Mouse (Mus musculus) ovary, adult 18-20 months (tissue): Measurements from ENCODE around the gene Mroh8.

Source experiments
- DNase-seq: peaks from one replicate; pipeline ENCODE4 v3.0.0; 2022; ENCODE audit warnings: low spot score, mixed read lengths

Mroh8 gene

DNA sequence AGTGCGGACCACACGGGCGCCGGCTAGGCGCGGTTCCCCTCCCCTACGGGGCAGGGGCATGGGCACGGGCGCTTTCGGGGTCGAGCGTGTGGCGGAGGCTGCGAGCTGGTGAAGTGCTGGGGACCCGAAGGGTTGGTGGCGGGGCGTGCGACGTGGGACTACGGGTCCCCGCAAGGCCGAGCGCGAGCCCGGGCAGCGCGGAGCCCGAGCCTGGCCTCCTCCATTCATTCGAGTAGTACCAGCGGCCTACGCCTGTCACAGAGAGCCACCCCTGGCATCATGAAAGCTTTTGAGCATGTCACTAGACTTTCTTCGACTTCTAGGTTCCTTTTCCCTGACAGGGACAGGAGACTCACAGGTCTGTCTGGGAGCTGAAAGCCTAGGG is at the start of gene Mroh8:
TSS of gene Mroh8 (minus strand) at position 134 of the 385 bp plus-strand sequence.
- no peak for DNase-seq

DNA sequence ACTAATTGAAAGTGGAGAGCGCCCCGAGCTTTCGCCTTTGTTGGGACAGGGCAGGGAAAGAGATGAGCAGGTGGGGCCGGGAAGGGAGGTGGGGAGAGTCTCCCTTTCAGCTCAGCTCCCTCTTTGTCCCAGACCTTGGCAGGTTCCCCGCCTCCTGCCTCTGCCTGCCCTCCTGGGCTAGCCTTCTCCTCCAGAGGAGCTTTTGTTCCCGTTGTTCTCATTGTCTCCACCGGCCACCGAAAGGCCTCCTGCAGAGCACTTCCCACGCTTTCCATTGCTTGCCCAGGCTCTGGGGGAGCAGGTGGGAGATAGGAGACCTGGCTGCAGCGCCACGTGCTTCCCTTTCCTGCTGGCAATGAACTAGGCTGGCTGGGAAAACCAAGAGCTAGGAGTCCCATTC is 49.2 kb upstream of the Mroh8 start:
- peak; percentile 50 for DNase-seq

DNA sequence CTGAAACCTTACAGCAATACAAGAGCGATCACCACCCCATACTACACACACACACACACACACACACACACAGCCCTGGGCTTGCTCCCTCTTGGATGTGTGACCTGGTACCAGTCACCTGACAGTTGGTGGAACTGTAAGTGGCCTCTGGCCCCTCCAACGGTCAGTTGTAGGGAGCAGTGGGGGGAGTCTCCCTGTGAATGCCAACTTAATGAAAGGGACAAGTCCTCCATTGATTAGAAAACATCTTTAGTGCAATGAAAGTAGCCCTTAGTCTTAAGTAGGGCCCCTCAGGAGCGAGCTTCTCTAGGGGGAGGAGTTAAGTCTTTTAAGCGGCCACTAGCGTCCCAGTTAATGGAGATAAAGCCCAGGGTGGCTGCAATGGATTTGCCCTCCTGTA is 48.8 kb upstream of the Mroh8 start:
- DNase-seq: no peak

DNA sequence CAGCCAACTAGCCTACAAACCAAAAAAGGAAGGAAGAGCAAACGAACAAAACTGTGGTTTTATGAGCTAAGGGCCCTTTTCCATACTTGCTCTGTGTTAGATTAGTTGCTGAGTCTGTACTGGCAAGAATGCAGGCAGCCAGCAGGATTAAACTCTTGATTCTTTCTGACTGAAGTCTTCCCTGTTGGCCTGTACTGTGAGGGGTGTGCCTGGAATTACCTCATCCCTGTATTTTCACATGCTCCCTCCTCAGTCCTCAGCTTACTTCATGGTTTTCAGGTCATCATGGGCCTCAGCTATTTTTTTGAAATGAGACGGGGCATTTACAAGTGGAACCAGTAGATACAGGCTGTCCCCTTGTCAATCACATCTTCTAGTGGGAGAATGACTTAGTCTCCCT is 45.9 kb upstream of the Mroh8 start:
- no peak for DNase-seq

DNA sequence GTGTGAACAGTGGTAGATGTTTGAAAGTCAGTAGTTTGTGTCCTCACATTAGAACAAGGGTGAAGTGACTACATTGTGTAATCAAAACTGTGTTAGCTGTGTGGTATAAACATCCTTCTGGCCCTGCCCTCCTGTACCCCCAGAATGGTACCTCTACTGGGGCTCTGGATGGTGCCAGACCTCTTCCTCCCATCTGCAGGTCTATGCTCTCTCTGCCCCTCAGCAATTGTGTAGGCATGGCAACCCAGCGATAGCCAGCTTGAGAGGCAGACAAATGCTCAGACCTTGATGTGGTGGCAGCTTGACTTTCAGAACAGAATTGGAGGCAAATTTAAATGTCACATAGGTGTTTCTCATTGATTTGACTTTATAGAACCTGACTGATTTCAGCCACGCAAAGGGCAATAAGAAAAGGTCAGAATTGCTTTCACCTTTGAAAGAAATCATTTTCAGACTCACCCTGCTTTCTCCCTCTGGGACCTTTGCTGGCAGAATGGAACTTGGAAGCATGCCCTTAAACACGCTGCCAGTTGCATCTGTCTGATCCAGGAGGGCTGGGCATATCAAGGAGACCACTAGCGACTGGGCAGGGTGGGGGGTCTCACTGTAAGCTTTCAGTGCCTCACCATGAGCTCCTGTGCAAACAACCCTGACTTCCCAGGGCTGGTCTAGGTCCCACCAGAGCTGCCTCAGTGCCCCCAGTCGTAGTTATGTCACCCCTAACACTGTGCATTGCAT is 42.8 kb upstream of the Mroh8 start:
- no peak for DNase-seq

DNA sequence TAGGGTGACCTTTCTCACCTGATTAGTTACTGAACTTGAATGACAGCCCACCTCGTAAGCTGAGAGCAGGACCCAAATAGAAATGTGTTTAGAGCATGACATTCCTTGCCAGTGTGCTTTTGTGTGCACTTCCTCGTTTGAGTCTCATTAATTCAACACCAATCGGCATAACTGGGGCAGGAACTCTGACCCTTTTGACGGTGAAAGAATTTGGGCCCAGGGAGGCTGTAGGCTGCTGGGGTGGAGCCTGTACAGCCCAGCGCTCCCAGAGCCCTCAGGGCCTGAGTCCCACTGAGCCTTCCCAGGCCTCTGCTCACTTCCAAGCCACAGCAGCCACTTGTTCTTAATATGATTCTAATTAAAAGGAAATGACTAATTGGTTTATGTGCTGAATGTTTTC is 41.5 kb upstream of the Mroh8 start:
- no peak for DNase-seq

DNA sequence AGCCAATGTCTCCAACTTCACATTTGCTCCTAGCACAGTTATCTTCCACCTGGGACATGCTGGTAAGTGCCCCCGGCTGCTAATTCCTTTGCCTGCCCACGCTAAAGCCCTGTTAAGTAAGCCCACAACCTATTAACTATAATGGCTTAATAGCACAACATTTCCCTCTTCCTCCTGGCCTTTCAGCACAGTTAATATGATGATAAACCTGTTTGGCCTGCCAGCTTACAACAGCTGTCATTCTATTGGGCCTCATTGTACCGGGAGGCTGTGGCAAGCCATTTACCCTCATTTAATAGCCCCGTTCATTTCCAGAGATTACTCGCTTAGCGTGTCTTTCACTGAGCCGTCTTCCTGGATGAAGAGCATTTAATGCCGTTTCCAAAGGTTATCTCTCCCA is 40.8 kb upstream of the Mroh8 start:
- no peak for DNase-seq

DNA sequence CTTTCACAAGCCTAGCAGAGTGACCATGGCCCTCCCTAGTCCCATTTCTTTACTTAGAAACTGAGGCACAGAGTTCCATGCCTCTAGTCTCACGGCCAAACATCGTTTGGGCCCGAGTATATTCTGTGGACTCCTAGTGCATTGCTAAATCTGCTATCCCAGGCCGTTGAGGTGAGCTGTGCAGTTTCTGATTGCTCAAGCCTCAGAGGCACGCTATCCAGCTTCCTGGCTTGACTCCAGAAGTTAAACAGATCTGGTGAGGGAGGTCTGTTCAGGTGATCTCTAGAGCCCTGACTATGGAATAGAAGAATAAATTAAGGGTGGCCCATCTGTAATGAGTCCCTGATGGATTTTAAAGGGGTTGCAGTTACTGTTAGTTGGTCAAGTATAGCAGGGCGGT is 37.9 kb upstream of the Mroh8 start:
- DNase-seq: no peak

DNA sequence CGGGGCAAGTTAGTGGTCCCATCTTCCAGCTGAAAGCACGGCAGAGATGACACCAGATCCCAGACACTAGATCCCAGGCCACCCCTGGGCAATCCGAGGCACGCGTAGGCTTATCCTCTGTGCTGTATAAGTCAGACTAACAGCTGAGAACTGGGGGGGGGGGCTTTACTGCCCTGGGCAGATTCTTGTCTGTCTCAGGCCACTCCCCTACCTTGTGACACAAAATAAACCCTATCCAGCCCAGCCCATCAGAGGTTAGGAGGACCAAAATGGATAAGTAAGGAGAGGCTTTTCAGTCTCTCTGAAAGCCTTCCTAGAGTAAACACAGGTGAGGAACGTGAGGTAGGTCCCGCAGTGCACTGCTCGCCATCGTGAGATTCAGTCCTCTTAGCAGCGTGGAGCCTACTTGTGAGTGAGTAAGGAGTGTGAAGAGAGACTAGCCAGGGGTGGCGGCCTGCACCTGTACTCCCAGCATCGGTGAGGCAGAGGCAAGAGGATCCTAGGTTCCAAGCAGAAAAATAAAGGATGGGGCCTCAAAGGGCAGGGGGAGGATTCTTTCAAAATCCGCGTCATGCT is 37.1 kb upstream of the Mroh8 start:
- DNase-seq: no peak

DNA sequence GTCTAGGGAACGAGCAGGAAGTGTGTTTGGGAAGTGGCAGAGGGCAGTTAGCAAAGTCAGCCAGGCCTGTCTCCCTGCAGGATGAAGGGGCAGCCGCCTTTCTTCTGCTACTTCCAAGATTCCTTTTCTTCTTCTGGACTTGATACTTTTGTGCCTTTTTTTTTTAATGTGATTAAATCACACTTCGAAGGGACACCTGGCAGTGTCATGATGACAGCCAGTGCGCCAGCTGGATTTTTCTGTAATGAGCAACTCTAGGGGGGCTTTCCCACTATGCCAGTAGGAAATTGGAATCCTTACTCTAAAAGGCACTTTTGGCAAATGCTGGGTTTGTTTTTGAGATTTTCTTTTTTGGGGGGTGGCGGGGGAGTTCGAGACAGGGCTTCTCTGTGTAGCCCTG is 36.1 kb upstream of the Mroh8 start:
- no peak for DNase-seq

DNA sequence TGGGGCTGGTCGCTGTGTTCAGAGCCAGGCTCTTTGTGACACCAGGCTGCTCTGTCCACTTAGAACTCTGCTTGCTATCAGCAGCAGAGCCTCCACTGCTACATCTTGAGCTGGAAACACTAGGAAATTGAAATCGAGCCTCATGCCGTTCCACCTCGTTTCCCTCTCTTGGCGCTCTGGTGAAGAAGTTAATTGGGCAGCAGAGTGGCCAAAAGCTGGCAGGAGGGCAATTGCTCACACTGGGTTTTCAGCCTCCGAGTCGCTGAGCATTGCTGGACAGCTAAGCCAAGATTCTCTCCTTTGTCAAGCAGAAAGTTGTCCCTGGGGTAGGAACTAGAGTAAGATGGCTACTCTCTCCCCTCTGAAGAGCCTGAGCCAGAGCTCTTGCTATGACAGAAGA is 35.0 kb upstream of the Mroh8 start:
- no peak for DNase-seq

DNA sequence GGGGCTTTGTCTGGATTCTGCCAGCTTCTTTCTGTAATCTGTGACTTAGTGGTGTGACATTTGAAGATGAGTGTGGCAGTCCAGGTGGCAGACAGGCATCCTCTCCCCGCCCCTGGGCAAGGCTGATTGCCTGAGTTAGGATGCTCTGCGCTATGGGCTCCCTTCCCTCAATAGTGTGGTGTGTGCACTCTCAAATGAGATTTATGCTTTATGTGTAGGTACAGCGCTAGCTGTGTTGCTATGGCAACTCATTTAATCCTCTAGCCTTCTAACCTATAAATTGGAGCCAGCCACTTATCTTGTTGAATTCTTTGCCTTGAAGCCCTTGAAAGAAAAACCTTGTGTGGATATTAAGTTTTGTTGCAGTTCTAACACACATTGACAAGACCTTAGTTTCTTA is 34.4 kb upstream of the Mroh8 start:
- no peak for DNase-seq

DNA sequence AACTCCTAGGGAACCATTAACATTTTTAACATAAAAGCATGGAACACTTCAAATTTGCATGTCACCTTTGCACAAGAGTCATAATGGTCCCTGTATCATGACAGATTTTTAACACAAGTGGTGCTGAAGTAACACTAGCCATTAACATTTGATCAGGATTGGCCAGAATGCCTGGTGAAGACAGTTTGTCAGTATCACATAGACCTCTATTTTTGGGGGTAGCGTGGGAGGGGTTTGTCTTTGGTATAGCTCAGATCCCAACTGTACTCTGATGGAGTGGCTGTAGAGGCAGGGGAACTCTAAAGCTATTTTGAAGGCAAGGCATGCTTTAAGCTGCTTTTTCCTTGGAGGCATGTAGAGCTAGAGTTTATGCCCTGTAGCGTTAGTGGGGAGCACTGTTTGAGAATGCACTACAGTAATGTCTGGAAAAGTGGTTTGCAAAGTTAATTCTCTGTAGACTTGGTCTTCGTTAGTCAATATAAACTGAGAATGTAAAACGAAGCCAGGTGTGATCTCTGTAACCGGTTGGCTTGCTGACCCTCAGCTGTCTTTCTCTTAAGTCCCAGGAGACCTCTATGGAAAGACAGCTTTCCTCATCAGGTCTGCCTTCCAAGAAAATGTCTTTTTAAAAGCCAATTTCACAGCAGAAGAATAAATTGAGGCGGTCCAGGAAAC is 31.8 kb upstream of the Mroh8 start:
- no peak for DNase-seq

DNA sequence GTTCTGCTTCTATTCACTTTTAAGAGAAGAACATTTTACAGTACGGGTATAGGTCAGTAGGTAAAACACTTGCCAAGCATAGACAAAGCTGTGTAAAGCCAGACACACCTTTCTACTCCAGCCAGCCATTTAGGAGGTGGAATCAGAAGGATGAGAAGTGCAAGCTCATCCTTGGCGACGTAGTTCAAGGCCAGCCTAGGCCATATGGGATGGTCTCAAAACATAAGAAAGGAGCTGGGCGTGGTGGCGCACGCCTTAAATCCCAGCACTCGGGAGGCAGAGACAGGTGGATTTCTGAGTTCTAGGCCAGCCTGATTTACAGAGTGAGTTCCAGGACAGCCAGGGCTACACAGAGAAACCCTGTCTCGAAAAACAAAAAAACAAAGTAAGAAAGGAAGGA is 30.3 kb upstream of the Mroh8 start:
- DNase-seq: no peak

DNA sequence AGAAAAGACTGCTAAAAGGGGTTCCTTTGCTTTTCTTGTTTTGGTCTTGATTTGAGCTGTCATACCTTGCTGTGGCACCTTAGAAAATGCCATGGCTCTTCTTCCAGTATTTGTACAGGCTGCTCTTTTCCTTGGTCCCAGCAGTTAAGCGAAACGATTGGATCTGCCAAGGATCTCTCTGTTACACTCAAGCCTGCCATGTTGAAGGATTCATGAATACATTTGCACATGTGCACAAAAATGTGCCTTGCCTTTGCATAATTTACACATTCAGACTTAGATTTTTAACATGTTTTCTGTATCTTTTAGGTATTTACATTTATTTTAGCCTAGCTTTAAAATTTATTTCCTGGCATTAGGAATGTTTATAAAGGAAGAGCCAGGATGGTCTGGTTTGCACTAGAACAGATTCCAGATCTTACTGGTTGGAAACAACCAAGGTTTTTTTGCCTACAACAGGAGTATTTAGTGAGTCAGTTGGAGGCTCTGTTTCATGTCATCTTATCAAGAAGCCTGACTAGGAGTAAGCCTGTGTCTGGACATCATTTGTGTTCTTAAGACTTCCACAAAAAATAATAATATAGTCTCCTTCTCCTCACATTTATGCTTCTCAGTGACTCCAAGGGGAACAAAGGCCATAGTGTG is 29.0 kb upstream of the Mroh8 start:
- no peak for DNase-seq

DNA sequence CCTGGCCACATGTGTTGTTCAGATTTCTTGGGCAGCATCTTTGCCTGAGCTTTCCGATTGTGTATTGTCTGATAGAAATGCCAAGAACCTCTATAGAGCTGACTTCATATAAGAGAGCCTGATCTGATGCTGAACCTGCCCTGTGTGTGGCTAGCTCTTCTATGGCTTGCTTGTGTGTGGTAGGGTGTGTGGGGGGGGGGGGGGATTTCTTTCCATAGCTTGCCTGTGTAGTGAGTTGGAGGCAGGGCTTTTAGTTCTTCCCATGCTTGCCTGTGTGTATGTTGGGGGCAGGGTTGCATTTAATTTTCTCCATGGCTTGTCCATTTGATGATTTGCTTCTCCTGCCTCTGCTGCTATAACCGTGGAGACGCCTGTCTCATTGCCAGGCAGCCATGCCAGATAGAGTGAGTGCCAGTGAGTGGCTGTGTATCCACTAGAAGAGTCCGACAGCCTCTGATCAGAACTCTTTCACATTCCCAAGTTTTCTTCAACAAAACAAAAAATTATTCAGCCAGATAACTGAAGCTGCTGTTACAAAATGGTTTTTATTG is 28.4 kb upstream of the Mroh8 start:
- no peak for DNase-seq

DNA sequence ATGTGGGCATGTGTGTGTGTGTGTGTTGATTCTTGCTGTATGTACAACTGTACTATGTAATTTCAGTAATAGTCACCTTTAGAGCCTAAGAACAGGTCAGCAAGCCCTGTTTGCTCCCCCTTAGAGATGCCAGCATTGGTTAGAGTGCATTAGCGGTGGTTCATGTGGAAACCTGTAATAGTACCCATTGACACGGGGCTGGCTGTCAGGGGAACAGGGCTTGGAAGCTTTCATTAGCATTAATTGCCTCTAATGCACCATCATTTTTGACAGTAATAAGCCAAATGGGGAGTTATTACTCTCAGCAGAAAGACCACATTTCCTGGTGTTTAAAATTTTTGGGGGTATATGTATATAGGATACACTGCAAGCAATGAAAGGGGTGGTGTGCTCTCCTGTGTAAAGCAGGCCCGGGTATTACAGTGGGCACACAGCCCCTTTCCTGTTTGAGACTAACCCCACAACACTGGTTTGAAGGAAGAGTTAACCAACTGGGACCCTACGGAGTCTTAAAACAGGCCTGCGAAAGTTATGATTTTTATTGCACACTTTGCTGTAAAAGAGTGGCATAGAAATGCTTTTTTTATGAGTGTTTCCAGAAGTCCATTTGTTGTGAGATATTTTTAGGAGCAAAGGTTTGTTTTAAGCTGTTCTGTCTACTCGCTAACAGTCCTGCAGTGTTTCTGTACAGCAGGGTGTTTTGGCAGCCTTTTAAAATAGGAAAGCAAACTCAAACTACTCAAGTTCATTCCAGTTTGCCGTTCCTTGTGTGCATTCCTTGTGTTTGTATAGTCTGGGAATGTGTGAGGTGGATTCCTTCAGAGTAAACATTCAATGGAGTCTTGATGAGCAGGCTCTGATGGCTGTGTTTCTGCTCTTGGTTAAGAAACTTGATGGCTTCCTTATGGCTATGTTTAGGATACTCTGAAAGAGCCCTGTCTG is 27.0 kb upstream of the Mroh8 start:
- no peak for DNase-seq

DNA sequence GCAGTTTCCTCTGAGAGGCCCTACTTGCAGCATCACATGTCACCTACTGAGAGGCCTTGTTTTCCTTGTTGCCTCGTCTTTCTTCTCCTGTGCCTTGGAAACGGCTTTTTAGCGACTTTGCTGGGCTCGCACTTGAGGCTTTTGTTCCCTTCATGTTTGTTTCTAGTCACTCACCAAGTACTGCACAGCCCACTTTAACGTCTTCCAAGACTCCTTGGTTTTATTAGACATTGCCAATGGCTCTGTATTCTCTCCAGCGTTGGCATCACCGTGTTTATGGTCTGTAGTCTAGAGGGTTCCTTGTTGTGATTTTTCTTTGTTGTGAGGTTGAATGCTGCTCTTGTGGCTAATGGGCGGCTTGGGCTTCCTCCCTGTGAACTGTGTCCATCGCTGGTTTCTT is 23.7 kb upstream of the Mroh8 start:
- no peak for DNase-seq

DNA sequence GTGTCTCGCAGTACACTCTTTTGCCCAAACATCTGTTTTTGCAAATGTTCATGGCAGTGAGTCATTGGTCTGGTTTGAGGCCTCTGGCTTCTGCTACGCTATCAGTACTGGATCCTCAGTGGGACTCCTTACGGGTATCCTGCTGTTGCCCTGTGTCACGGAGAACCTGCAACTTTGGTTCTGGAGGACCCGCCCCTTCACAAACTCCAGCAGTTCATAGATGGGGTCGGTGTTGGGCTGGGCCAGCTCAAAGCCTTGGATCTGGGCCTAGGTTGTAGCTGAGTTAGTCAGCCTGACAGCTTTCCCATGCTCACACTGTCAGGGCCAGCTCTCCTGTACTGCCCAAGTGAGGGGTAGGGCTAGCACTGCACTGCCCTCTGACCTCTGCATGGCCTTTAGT is 20.7 kb upstream of the Mroh8 start:
- DNase-seq: no peak

DNA sequence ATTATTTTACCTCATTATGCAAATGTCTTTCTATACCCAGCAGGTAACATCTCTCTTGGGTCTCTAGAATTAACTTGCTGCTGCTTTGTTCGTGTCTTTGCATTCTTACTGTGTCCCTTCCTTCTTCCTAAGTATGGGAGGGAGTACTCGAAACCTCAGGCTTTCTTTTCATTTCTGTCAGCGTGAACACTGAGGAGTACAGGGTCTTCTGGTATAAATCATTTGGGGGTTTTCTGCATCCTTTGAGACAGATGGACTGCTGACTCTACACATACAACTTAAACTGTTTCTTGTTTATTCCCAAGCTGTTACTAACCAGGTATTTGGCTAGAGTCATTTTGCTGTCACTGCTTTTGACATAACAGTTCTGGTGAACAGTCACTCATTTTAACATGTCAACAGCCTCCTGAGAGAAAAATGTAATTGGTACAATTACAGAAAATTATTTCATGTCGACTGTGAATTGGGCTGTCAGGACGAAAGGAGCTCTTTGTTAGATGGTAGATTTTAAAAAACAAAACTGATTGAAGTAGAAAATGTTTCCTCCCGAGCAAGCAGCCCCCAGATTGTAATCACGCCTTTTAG is 16.8 kb upstream of the Mroh8 start:
- DNase-seq: no peak

DNA sequence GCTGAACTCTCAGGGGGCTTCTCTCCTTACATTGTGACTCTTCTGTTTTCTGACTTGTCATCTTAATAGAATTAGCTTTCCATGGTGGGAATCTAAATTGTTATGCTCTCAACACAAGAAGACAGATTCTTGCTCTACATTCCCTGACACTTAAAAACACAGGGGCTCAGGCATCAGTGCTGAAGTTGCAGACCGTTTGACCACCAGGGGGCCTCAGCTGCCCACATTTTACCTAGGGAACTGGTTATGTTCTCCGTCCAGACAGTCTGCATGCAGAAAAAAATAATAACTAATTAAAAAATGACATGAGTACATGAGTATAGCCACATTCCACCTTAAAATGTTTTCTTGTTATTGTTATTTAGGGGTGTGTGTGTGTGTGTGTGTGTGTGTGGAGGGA is 12.7 kb upstream of the Mroh8 start:
- no peak for DNase-seq
